Mouse (Mus musculus): ENCODE measurements at regions not wholly inside any gene's neighbourhood (a gene's known extent, or its start where the extent isn't known, plus 50 kb on each side); places are given as distances from the start of the nearest gene placed in this dataset.

GRCm38 (mm10) chr10:126734661-126735060 lies 166.5 kb downstream of the Atp23 start:
- DNase-seq (ENCODE audit: low spot score), result no peak

GRCm38 (mm10) chr10:126727840-126728239 lies 173.3 kb downstream of the Atp23 start:
- DNase-seq (ENCODE audit: low spot score), result no peak

- peak; percentile 9 for DNase-seq (ENCODE audit: low spot score)
Observed at GRCm38 (mm10) chr10:126717961-126718360, 183.2 kb downstream of the Atp23 start.

- no peak for DNase-seq (ENCODE audit: low spot score)
Observed at GRCm38 (mm10) chr10:126711758-126712157, 189.4 kb downstream of the Atp23 start.

- no peak for DNase-seq (ENCODE audit: low spot score)
Observed at GRCm38 (mm10) chr10:126709219-126709917, 191.8 kb downstream of the Atp23 start.

GRCm38 (mm10) chr10:126708730-126709129 lies 192.4 kb downstream of the Atp23 start:
- no peak for DNase-seq (ENCODE audit: low spot score)

GRCm38 (mm10) chr10:126708215-126708614 lies 192.9 kb downstream of the Atp23 start:
- DNase-seq (ENCODE audit: low spot score), result no peak

- no peak for DNase-seq (ENCODE audit: low spot score)
Observed at GRCm38 (mm10) chr10:126697086-126697485, 204.1 kb downstream of the Atp23 start.

GRCm38 (mm10) chr10:126690914-126691673 lies 210.1 kb downstream of the Atp23 start:
- DNase-seq (ENCODE audit: low spot score), result no peak

GRCm38 (mm10) chr10:126680275-126681184 lies 220.6 kb downstream of the Atp23 start:
- DNase-seq (ENCODE audit: low spot score), result no peak

- no peak for DNase-seq (ENCODE audit: low spot score)
Observed at GRCm38 (mm10) chr10:126679224-126680120, 221.7 kb downstream of the Atp23 start.

- no peak for DNase-seq (ENCODE audit: low spot score)
Observed at GRCm38 (mm10) chr10:126673437-126673836, 227.7 kb downstream of the Atp23 start.

GRCm38 (mm10) chr10:126664408-126665083 lies 236.6 kb downstream of the Atp23 start:
- DNase-seq (ENCODE audit: low spot score), result no peak

GRCm38 (mm10) chr10:126663461-126664013 lies 237.6 kb downstream of the Atp23 start:
- no peak for DNase-seq (ENCODE audit: low spot score)

GRCm38 (mm10) chr10:126662765-126663164 lies 238.4 kb downstream of the Atp23 start:
- no peak for DNase-seq (ENCODE audit: low spot score)

GRCm38 (mm10) chr10:126661095-126661615 lies 240.0 kb downstream of the Atp23 start:
- DNase-seq (ENCODE audit: low spot score), result no peak

GRCm38 (mm10) chr10:126660024-126660423 lies 241.1 kb downstream of the Atp23 start:
- DNase-seq (ENCODE audit: low spot score), result no peak

GRCm38 (mm10) chr10:126652693-126653092 lies 248.5 kb downstream of the Atp23 start:
- no peak for DNase-seq (ENCODE audit: low spot score)

- DNase-seq (ENCODE audit: low spot score), result no peak
Observed at GRCm38 (mm10) chr10:126646587-126646986, 254.6 kb downstream of the Atp23 start.

- no peak for DNase-seq (ENCODE audit: low spot score)
Observed at GRCm38 (mm10) chr10:126641792-126642289, 259.3 kb downstream of the Atp23 start.

Measured in ovary, postnatal 36 days (tissue).